Mouse (Mus musculus) left cerebral cortex, adult 2 months (tissue): ENCODE measurements around the gene Prrg4. TPM values are rescaled to one million over a fixed set of nuclear protein-coding genes. Genes with fewer than 3 reads are reported as not detected.

Experiments
- DNase-seq, 2 experiments: peaks; one replicate each; pipeline ENCODE4 v3.0.0; 2021 to 2022; ENCODE audit warnings: low spot score in 2 of 2, mixed read lengths in 1 of 2; ENCODE audit errors: extremely low spot score in 1 of 2
- H3K27ac ChIP-seq: fragments of 200-600 bp; 2 replicates; pipeline ENCODE4 v1.8.1; 2022
- H3K4me3 ChIP-seq: fragments of 200-600 bp; 2 replicates; pipeline ENCODE4 v1.8.1; 2022
- CTCF ChIP-seq: fragments of 200-600 bp; IDR thresholded peaks from 2 replicates; pipeline ENCODE4 v1.8.1; 2022; ENCODE audit warnings: antibody characterized with exemption, mild to moderate bottlenecking, moderate library complexity
- intact Hi-C: fragments of 180-260 bp; cut with DNase I; formaldehyde crosslinking; loops from one replicate; pipeline ENCODE4 v1.15.1; 2025
- total RNA-seq, 2 experiments: library from RNA; stranded (reverse); gene quantifications; 2 replicates each; pipeline ENCODE4 v1.2.3; 2021

Prrg4 gene
- total RNA-seq, 2 experiments from 2014 or later, result 0.49 to 0.63 TPM

DNA sequence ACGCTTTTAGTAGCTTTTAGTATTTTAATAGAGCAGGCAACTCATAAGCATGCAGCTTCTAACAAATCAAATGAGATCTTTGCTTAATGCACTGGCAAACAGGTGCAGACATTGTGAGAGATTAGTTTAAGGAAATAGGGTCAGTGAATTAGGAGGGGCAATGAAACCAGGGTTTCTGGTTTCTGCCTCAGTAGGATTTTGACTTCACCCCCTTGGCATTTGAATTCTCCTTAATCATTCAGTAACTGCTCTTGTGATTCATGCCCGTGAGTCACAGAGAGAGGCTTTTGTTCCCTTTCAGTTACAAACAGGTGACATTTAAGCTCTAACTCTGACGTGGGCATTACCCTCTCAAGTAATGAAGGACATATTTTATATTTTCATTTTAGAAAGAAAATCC, 6.1 kb upstream of the Prrg4 start:
- Histone ChIP-seq H3K4me3 (no peak overlapping the region), H3K27ac (no peak overlapping the region)
- no peak for TF ChIP-seq CTCF
- DNase-seq, result no peak
- intact Hi-C loops, result no loop called here

DNA sequence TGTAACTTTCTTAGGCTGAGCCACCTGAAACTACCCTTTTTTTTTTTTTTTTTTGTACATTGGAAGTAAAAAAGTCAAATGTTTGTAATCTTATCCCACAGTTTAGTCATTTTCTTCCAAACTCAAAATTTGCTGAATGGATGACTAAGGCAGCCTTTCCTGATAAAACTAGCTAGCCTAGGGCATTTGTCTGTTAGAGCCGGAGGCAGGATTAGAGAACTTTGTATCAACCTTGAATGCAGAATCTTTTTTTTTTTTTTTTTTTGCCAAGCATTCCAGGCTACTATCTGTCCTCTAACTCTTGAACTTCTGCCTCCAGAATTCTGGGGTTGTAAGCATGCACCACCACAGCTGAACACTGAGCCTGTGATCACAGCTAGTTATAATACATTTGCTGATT, 5.2 kb upstream of the Prrg4 start:
- no peak for TF ChIP-seq CTCF
- Histone ChIP-seq H3K4me3 (no peak overlapping the region), H3K27ac (no peak overlapping the region)
- intact Hi-C loops, result no loop called here
- DNase-seq, result no peak

DNA sequence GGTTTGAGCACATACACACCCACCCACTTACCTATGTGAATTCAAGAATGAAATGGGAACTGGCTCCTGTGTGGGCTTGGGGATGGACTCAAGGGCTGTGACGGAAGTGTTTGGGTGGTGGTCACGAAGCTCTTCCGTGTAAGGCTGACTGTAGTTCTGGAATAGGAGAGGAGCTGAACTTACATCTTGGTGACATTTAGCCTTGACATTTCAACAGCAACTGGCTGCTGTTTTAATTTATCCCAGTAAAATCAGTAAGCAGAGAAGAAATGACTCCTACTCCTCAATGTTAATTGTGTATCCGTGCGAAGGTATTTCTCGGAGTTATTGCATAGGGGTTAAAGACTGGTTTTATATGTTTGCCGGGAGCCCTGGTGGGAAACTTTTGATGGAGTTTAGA, 2.9 kb upstream of the Prrg4 start:
- intact Hi-C loops, result no loop called here
- Histone ChIP-seq H3K4me3 (no peak overlapping the region), H3K27ac (no peak overlapping the region)
- TF ChIP-seq CTCF, result no peak
- no peak for DNase-seq

DNA sequence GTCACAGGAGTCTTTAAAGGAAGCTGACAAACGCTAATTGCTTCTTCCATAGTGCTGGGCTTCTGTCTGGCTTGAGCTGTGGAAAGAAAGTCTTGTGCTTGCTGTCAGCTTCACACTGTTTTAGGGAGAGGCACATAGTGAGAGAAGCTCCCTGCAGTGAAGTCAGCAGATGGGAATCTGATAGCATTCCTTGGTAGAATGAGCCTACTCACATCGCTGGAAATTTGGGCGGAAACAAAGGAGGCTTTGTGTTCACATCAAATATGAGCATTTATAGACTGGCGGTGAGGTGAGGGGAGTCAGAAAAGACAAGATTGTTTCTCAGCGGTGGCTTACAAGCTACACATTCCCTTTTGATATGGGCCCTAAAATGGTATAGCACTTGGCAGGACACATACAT, 2.0 kb upstream of the Prrg4 start:
- Histone ChIP-seq H3K27ac (no peak overlapping the region), H3K4me3 (no peak overlapping the region)
- TF ChIP-seq CTCF, result no peak
- intact Hi-C loops, result no loop called here
- DNase-seq, result no peak

DNA sequence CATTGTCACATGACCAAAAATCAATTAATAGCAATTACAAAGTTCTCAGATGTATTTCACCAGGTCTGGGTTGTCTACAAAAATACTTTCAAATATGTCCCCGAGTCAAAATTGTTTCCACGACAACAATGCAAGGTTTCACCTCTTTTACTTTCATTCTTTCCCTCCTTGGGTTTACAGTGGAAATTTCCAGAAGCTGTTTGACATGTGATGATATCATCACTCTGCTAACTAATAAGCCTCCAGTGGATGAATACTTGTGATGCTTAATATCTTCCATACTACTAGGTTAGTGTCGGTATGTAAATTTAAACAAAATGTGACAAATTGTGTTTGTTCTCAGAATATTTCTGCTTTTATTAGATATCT, 299 bp upstream of the Prrg4 start:
- H3K27ac ChIP-seq, result no peak overlapping the region
- DNase-seq, result no peak
- TF ChIP-seq CTCF, result no peak
- intact Hi-C loops, result no loop called here
- H3K4me3 ChIP-seq, result peak overlapping the region; percentile 65

DNA sequence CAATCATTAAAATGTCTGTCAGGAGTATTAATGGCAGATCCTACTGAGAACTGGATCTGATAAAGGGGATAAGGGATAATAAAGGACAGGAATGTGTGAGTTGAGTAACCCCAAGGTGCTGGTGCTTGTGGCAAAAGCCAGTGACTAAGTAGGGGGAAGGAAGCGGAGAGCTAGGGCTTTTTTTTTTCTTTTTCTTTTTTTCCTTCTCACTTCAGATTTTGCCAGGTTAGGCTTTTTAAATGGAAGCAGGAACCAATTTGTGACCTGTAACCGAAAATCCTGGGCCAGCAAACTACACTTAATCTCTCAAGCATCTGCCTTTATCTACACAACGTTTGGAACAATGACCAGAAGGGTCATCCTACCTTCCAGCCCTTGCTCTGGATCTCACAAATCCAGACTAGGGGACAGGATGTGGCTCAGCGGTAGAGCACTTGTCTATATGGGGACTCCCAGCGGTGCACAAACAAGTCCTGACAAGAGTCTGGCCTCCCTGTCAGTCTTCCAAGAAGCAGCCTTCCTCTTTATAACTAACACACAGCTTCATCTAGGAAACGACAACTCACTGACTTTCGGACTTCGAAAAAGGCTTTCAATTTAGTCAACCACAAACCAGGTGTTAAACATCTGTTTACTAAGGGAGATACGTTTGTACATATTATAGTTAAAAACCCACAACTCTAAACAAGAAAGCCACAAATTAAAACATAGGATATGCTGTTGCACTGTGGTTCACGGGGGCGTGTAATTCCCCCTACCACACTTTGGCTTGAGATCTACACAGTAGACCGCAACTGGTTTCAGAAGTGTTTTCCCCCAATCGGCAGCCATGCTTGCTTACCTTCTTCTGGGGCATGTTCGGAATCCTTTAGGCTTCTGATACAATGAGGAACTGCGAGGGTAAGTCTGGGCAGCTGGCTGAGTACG, 1.2 kb downstream of the Prrg4 start:
- DNase-seq, result no peak
- no peak for TF ChIP-seq CTCF
- intact Hi-C loops, result no loop called here
- H3K27ac ChIP-seq, result no peak overlapping the region
- no peak overlapping the region; the same call in 1 of the 2 replicates for H3K4me3 ChIP-seq

DNA sequence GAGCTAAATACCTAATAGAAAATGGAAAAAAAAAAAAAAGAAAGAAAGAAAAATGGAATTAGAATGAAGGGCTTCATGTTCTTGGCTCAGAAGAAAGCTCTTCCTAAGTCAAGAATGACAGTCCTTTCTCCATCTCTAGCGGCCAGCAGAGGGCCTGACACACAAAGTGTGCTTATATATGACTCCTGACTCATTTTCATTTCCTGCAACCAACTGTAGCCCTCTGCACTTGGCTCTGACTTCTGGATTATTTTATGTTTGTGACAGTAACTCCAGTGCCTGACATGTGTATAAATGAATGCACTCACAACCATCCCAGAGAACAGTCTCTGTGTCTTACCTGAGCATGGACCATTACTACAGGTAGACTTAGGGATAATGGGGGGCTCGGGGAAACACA, 2.0 kb downstream of the Prrg4 start:
- peak; percentile 45 for TF ChIP-seq CTCF
- intact Hi-C loops, result no loop called here
- no peak overlapping the region for H3K27ac ChIP-seq
- no peak overlapping the region for H3K4me3 ChIP-seq
- no peak for DNase-seq

DNA sequence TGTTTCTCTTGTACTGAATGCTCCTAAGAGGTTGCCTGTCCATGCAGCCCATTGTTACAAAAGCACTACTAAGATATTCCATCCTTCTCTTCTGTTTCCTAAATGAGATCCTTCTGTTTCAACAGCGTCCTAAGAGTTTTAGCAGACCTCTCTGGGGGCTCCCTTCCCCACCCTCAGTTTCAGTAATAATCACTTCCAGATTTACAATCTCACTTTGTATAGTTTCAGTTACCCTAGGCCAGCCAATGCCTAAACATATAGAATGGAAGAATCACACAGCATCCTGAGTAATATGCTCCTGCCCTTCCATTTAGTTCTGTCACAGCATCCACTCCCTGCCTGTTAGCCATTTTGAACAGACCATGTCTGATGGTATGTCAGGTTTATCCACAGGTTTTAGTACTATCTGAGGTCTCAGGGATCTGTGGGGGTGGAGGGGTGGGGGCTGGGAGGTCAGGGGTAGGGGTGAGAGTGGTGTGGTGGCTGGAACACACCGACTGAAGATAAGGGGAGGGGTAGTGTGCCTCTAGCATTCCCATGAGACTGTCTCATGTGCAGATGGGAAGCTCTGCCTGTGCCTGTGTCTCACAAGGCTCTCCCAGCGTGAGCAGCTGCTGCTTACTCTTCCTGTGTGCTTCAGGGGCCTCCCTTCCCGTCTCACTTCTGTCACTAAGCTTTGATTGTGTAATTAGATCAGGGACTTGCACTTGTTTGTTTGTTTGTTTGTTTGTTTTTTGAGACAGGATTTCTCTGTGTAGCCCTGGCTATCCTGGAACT, 2.9 kb downstream of the Prrg4 start:
- H3K4me3 ChIP-seq, result no peak overlapping the region
- DNase-seq, result no peak
- H3K27ac ChIP-seq, result no peak overlapping the region
- intact Hi-C loops, result no loop called here
- TF ChIP-seq CTCF, result no peak

DNA sequence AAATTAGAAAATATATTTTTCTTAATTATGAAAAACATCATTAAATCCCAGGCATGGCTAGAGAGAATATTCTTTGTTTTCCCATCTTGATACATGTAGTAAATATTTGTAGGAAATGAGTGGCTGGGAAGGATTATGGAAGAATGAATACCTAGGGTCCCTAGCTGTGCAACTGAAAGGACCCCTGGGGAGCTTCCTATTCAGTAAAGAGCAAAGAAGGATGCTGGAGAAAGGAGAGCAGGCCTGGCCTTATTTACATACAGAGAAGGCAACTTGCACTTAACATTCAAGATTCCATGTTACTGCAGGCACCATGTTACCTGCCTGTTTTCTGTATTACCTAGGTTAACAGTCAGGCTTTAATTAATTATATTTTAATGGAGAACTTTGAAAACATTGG, 7.1 kb downstream of the Prrg4 start:
- no peak overlapping the region for H3K27ac ChIP-seq
- intact Hi-C loops, result no loop called here
- DNase-seq, result no peak
- TF ChIP-seq CTCF, result no peak
- no peak overlapping the region for H3K4me3 ChIP-seq

DNA sequence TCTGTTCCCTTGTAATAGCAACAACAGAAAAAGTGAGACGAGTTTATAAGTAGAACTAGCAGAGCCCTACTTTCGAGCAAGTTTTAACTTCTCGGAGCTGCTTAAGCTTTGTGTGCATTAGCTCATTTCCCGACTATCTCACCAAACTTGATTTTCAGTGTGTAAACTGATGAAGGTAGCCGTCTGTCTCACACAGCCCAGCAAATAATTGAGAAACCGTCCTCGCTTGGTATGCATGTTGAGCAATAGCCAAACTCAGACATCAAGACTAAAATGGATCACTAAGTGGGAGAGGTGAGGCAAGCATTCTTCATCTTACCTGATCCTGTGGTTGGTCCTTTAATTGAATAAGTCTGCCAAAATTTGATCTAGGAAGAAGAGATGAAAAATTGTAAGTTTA, 7.9 kb downstream of the Prrg4 start:
- no peak for TF ChIP-seq CTCF
- Histone ChIP-seq H3K4me3 (no peak overlapping the region), H3K27ac (no peak overlapping the region)
- DNase-seq, result no peak
- intact Hi-C loops, result no loop called here

DNA sequence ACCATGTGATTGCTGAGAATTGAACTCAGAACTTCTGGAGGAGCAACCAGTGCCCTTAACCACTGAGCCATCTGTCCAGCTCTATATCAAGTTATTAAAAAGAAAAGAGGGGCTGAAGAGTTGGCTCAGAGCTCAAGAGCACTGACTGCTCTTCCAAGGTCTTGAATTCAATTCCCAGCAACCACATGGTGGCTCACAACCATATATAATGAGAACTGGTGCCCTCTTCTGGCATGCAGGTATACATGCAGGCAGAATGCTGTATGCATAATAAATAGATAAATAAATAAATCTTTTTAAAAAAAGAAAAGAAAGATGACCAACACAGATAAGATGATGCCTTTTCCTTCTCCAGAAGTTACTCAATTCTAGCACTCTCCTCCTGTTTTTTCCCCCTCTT, 8.7 kb downstream of the Prrg4 start:
- no peak for DNase-seq
- H3K27ac ChIP-seq, result no peak overlapping the region
- TF ChIP-seq CTCF, result peak; percentile 7; the same call in 1 of the 2 replicates
- intact Hi-C loops, result no loop called here
- H3K4me3 ChIP-seq, result no peak overlapping the region

DNA sequence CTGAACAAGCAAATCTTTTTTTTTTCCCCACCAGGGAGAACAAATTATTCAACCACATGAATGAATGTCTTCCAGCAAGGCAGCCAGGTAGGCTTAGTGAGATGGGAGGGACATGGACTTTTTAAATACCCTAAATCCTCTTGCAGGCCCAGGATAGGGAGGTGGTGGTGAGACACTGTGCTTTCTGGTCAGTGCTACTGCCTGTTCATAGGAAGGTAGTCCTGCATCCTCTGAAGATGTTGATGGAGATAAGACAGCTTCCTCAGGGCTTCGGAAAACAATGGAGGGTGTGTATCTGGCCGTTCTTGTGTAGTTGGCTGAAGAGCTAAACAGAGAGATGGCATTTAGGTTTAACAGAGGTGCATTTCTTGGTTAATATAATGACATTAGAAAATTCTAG, 17.2 kb downstream of the Prrg4 start:
- Histone ChIP-seq H3K27ac (no peak overlapping the region), H3K4me3 (no peak overlapping the region)
- DNase-seq, result no peak
- intact Hi-C loops, result no loop called here
- TF ChIP-seq CTCF, result no peak
